ENCODE assay signal across 11 mouse cellular contexts in genomic region chr5:135931526-135931925, GRCm38 (mm10). TPM values are rescaled to one million over a fixed set of nuclear protein-coding genes. Genes with fewer than 3 reads are reported as not detected.
DNase-seq lines count a peak whose midpoint lies in the region; ATAC-seq and TF ChIP-seq lines count a peak whose summit lies in the region.
"Had no signal": no experiment of that assay in that cellular context is flagged by ENCODE, and none has a peak within 500 bp of the region (broad histone marks: within the 10 kb centered on the region; RNA-seq: fewer than 3 reads in every experiment).

No protein-coding gene starts in this region.

- no peak overlapping the region for H3K9ac ChIP-seq in embryonic facial prominence, embryonic 14.5 days (ENCODE audit: low read depth, low read length)
- 0 out of 2 replicates have a peak overlapping the region, but pooled peaks have one; percentile 30 for H3K9ac ChIP-seq in midbrain, embryonic 16.5 days (ENCODE audit: low read depth, low read length)
- H3K9ac ChIP-seq: embryonic facial prominence, embryonic 13.5 days had no signal

- H3K4me2 ChIP-seq in embryonic facial prominence, embryonic 14.5 days (ENCODE audit: low read depth, low read length), result peak overlapping the region; percentile 6; the same call in 1 of the 2 replicates
- H3K4me2 ChIP-seq in midbrain, embryonic 16.5 days (ENCODE audit: low read length), result peak overlapping the region; percentile 85

- no peaks in the 10 kb centered on the region for H3K9me3 ChIP-seq in embryonic facial prominence, embryonic 14.5 days (ENCODE audit: control insufficient read depth, low read length)
- no peaks in the 10 kb centered on the region for H3K9me3 ChIP-seq in midbrain, embryonic 16.5 days (replicated peaks; ENCODE audit: control insufficient read depth, low read length, poor library complexity, severe bottlenecking)
- H3K9me3 ChIP-seq: embryonic facial prominence, embryonic 13.5 days had no signal

- TF ChIP-seq POLR2A in cerebellum, adult 2 months (IDR thresholded peaks at IDR 0.05; ENCODE audit: borderline replicate concordance, insufficient read depth, low read length), result no peak

- peaks cover 20% of the 10 kb centered on the region for H3K4me1 ChIP-seq in cerebellum, adult 2 months (ENCODE audit: control insufficient read depth, insufficient read depth, low read length)
- peaks cover 13% of the 10 kb centered on the region for H3K4me1 ChIP-seq in embryonic facial prominence, embryonic 14.5 days (ENCODE audit: control insufficient read depth, insufficient read depth, low read length)
- H3K4me1 ChIP-seq in midbrain, embryonic 16.5 days (ENCODE audit: control insufficient read depth, insufficient read depth, low read length), result peaks cover 49% of the 10 kb centered on the region

- no peak for ATAC-seq in embryonic facial prominence, embryonic 14.5 days (ENCODE audit: low read depth)
- no peak for ATAC-seq in midbrain, embryonic 16.5 days
- ATAC-seq in granulocyte monocyte progenitor cell, adult 5-6 weeks (replicated peaks; ENCODE audit: poor library complexity, severe bottlenecking), result no peak

- H3K27ac ChIP-seq in cerebellum, adult 2 months (ENCODE audit: insufficient read depth, low read length), result no peak overlapping the region
- H3K27ac ChIP-seq in embryonic facial prominence, embryonic 14.5 days (replicated peaks; ENCODE audit: low read depth, low read length), result no peak overlapping the region
- no peak overlapping the region for H3K27ac ChIP-seq in midbrain, embryonic 16.5 days (ENCODE audit: low read length)
- H3K27ac ChIP-seq: embryonic facial prominence, embryonic 13.5 days; kidney, postnatal 0 days had no signal

- peak overlapping the region; percentile 24 for H3K4me3 ChIP-seq in cerebellum, adult 2 months (replicated peaks; ENCODE audit: insufficient read depth, low read depth, low read length)
- H3K4me3 ChIP-seq in embryonic facial prominence, embryonic 14.5 days (ENCODE audit: low read depth, low read length), result no peak overlapping the region
- peak overlapping the region; percentile 77 for H3K4me3 ChIP-seq in midbrain, embryonic 16.5 days (ENCODE audit: low read depth, low read length)

- peaks cover 53% of the 10 kb centered on the region for H3K36me3 ChIP-seq in embryonic facial prominence, embryonic 14.5 days (ENCODE audit: control insufficient read depth, insufficient read depth, low read length)
- peaks cover 16% of the 10 kb centered on the region for H3K36me3 ChIP-seq in midbrain, embryonic 16.5 days (ENCODE audit: control insufficient read depth, insufficient read depth, low read length)

- intact Hi-C loops in left cerebral cortex, postnatal 14 days (cut with DNase I), result no loop called here
- intact Hi-C loops in left cerebral cortex, postnatal 10 days (cut with DNase I), result no loop called here

- DNase-seq in cerebellum, adult 2 months, result no peak
- no peak for DNase-seq in cerebellum, postnatal 36 days
- DNase-seq in left cerebral cortex, postnatal 14 days (ENCODE audit: low spot score in 2 of 2), result peak; percentile 56 to 60
- no peak for DNase-seq in left cerebral cortex, postnatal 10 days (ENCODE audit: extremely low spot score in 1 of 2, low spot score in 2 of 2)
- DNase-seq in embryonic facial prominence, embryonic 14.5 days (ENCODE audit: low spot score), result no peak
- no peak for DNase-seq in kidney, postnatal 4 days
- DNase-seq: gastrocnemius, postnatal 36 days had no signal

- WGBS in cerebellum, adult 2 months, result 60% methylated on average over 9 of the region's 9 CpGs
- WGBS in embryonic facial prominence, embryonic 14.5 days, result 94% methylated on average over 9 of the region's 9 CpGs
- WGBS in midbrain, embryonic 16.5 days, result 93% methylated on average over 9 of the region's 9 CpGs

- no peaks in the 10 kb centered on the region for H3K27me3 ChIP-seq in cerebellum, adult 2 months (ENCODE audit: control insufficient read depth, insufficient read depth, low read length)
- H3K27me3 ChIP-seq in embryonic facial prominence, embryonic 14.5 days (replicated peaks; ENCODE audit: control insufficient read depth, insufficient read depth, low read length), result no peaks in the 10 kb centered on the region
- no peaks in the 10 kb centered on the region for H3K27me3 ChIP-seq in midbrain, embryonic 16.5 days (ENCODE audit: control insufficient read depth, insufficient read depth, low read depth, low read length)
- H3K27me3 ChIP-seq: embryonic facial prominence, embryonic 13.5 days had no signal

- TF ChIP-seq CTCF in cerebellum, adult 2 months (IDR thresholded peaks at IDR 0.05; ENCODE audit: borderline replicate concordance, insufficient read depth, low read depth, low read length), result no peak

RNA-seq across cellular contexts. Expression of gene Ywhag, which starts 2.9 kb away (rescaled TPM):
- polyA plus RNA-seq in cerebellum, adult 2 months (2012; rRNA removed), result 445 and 493 TPM in 2 replicates
- total RNA-seq in left cerebral cortex, postnatal 14 days (2021), result 1,000 to 10,000 TPM; 1,469 to 1,528 TPM
- 1,000 to 10,000 TPM; 1,621 to 1,667 TPM for total RNA-seq in left cerebral cortex, postnatal 10 days (2021)
- 97.4 and 101 TPM in 2 replicates for polyA plus RNA-seq in embryonic facial prominence, embryonic 14.5 days (2014; fragmentation: Nextera tagmentation; extraction: Ambion mirVana)
- polyA plus RNA-seq in midbrain, embryonic 16.5 days (2015; fragmentation: Nextera tagmentation; extraction: Ambion mirVana), result 1,035 and 1,054 TPM in 2 replicates
- 97.2 and 120 TPM in 2 replicates for total RNA-seq in granulocyte monocyte progenitor cell, adult 5-6 weeks (2014; fragmentation: Nextera tagmentation)
- 92.2 and 107 TPM in 2 replicates for total RNA-seq in granulocyte monocyte progenitor cell, adult 5-6 weeks (2017)

RNA-seq across cellular contexts. Expression of gene Ssc4d, which starts 42.8 kb away (rescaled TPM):
- polyA plus RNA-seq in cerebellum, adult 2 months (2012; rRNA removed), result 3.3 and 4.1 TPM in 2 replicates
- 1 to 10 TPM; 1.4 to 1.5 TPM for total RNA-seq in left cerebral cortex, postnatal 14 days (2021)
- total RNA-seq in left cerebral cortex, postnatal 10 days (2021), result 1 to 10 TPM; 1.7 to 4.0 TPM
- polyA plus RNA-seq in embryonic facial prominence, embryonic 14.5 days (2014; fragmentation: Nextera tagmentation; extraction: Ambion mirVana), result 3.2 and 4.7 TPM in 2 replicates
- 1.8 and 1.9 TPM in 2 replicates for polyA plus RNA-seq in midbrain, embryonic 16.5 days (2015; fragmentation: Nextera tagmentation; extraction: Ambion mirVana)
- total RNA-seq in granulocyte monocyte progenitor cell, adult 5-6 weeks (2014; fragmentation: Nextera tagmentation), result 1.8 and 5.0 TPM in 2 replicates
- total RNA-seq in granulocyte monocyte progenitor cell, adult 5-6 weeks (2017), result 0.90 TPM in 1 of 2 replicates, not detected in the other

RNA-seq across cellular contexts. Expression of gene Hspb1, which starts 43.8 kb away (rescaled TPM):
- polyA plus RNA-seq in cerebellum, adult 2 months (2012; rRNA removed), result 42.9 and 49.2 TPM in 2 replicates
- total RNA-seq in left cerebral cortex, postnatal 14 days (2021), result 1 to 10 TPM; 6.9 to 9.4 TPM
- 1 to 10 TPM; 4.3 to 4.6 TPM for total RNA-seq in left cerebral cortex, postnatal 10 days (2021)
- polyA plus RNA-seq in embryonic facial prominence, embryonic 14.5 days (2014; fragmentation: Nextera tagmentation; extraction: Ambion mirVana), result 365 and 522 TPM in 2 replicates
- 9.6 and 10.1 TPM in 2 replicates for polyA plus RNA-seq in midbrain, embryonic 16.5 days (2015; fragmentation: Nextera tagmentation; extraction: Ambion mirVana)
- not detected in 2 replicates for total RNA-seq in granulocyte monocyte progenitor cell, adult 5-6 weeks (2014; fragmentation: Nextera tagmentation)
- total RNA-seq in granulocyte monocyte progenitor cell, adult 5-6 weeks (2017), result not detected in 2 replicates

RNA-seq across cellular contexts. Expression of gene Zp3, which starts 48.4 kb away (rescaled TPM):
- 0.23 and 0.33 TPM in 2 replicates for polyA plus RNA-seq in cerebellum, adult 2 months (2012; rRNA removed)
- total RNA-seq in left cerebral cortex, postnatal 14 days (2021), result not detected
- total RNA-seq in left cerebral cortex, postnatal 10 days (2021), result not detected
- polyA plus RNA-seq in embryonic facial prominence, embryonic 14.5 days (2014; fragmentation: Nextera tagmentation; extraction: Ambion mirVana), result 0.58 and 0.77 TPM in 2 replicates
- polyA plus RNA-seq in midbrain, embryonic 16.5 days (2015; fragmentation: Nextera tagmentation; extraction: Ambion mirVana), result 0.23 TPM in 1 of 2 replicates, not detected in the other
- not detected in 2 replicates for total RNA-seq in granulocyte monocyte progenitor cell, adult 5-6 weeks (2014; fragmentation: Nextera tagmentation)
- total RNA-seq in granulocyte monocyte progenitor cell, adult 5-6 weeks (2017), result not detected in 2 replicates
- total RNA-seq: gastrocnemius, postnatal 36 days had no signal
- polyA plus RNA-seq: embryonic facial prominence, embryonic 13.5 days had no signal

Comparison
In these comparisons a context has a peak if more than half of its experiments do, and no peak if none do; other contexts are left out.
1. DNase-seq: peak in left cerebral cortex, postnatal 14 days (2 of 2); none in cerebellum, adult 2 months (0 of 2), cerebellum, postnatal 36 days (0 of 2), left cerebral cortex, postnatal 10 days (0 of 2), embryonic facial prominence, embryonic 14.5 days (single experiment) and kidney, postnatal 4 days (0 of 2).
2. RNA of gene Ywhag, which starts 2.9 kb away (total RNA-seq): 1,621 to 1,667 TPM in left cerebral cortex, postnatal 10 days and 1,469 to 1,528 TPM in left cerebral cortex, postnatal 14 days; 92.2 to 120 TPM in granulocyte monocyte progenitor cell, adult 5-6 weeks; every median in the first group is over 10 times any median in the second.
3. RNA of gene Hspb1, which starts 43.8 kb away (total RNA-seq): 6.9 to 9.4 TPM in left cerebral cortex, postnatal 14 days and 4.3 to 4.6 TPM in left cerebral cortex, postnatal 10 days; not detected in granulocyte monocyte progenitor cell, adult 5-6 weeks; every median in the first group is over 4 times any median in the second.